Mouse (Mus musculus) stomach, embryonic 14.5 days (tissue): ENCODE results near the gene Ptch2. TPM values are rescaled to one million over a fixed set of nuclear protein-coding genes. Genes with fewer than 3 reads are reported as not detected.

Source experiments
- ATAC-seq: fragments of 200-750 bp; cut with Nextera tagmentation; 2 replicates; pipeline ENCODE4 v1.8.0; 2017; ENCODE audit warnings: low read depth, moderate TSS enrichment; ENCODE audit not compliant: insufficient number of reproducible peaks, insufficient read depth, low FRiP score
- H3K27ac ChIP-seq: fragments of 300-500 bp; sonication (generic); 2 replicates; pipeline ENCODE4 v1.5.1; 2014; ENCODE audit warnings: mild to moderate bottlenecking, low read length, moderate library complexity, mixed read lengths
- H3K27me3 ChIP-seq: fragments of 300-500 bp; sonication (generic); 2 replicates; pipeline ENCODE4 v1.6.1; 2014; ENCODE audit warnings: low read length, control low read depth, mixed read lengths; ENCODE audit not compliant: control insufficient read depth, insufficient read depth
- H3K36me3 ChIP-seq: fragments of 300-500 bp; sonication (generic); 2 replicates; pipeline ENCODE4 v1.6.1; 2014; ENCODE audit warnings: mild to moderate bottlenecking, control low read depth, low read length, moderate library complexity, mixed read lengths; ENCODE audit not compliant: control insufficient read depth, insufficient read depth
- H3K4me1 ChIP-seq: fragments of 300-500 bp; sonication (generic); 2 replicates; pipeline ENCODE4 v1.6.1; 2014; ENCODE audit warnings: low read length, control low read depth, mixed read lengths; ENCODE audit not compliant: control insufficient read depth, insufficient read depth
- H3K4me2 ChIP-seq: fragments of 300-500 bp; sonication (generic); replicated peaks from 2 replicates; pipeline ENCODE4 v1.6.1; 2014; ENCODE audit warnings: low read depth, low read length, control low read depth
- H3K4me3 ChIP-seq: fragments of 300-500 bp; sonication (generic); 2 replicates; pipeline ENCODE4 v1.5.1; 2014; ENCODE audit warnings: low read depth, low read length, control low read depth
- H3K9ac ChIP-seq: fragments of 300-500 bp; sonication (generic); replicated peaks from 2 replicates; pipeline ENCODE4 v1.6.1; 2014; ENCODE audit warnings: low read depth, mild to moderate bottlenecking, control low read depth, low read length, moderate library complexity, mixed read lengths
- H3K9me3 ChIP-seq: fragments of 300-500 bp; sonication (generic); 2 replicates; pipeline ENCODE4 v1.6.1; 2016; ENCODE audit warnings: low read depth, low read length, control low read depth; ENCODE audit not compliant: control insufficient read depth
- WGBS: fragments of 180-500 bp; shearing (Covaris S2); extraction: QIAGEN DNeasy Blood & Tissue Kit; methylation state at CpG from one replicate; pipeline ENCODE4 v1.1.7; 2014; 5-methylcytosine and 5-hydroxymethylcytosine counted together
- microRNA-seq: library from miRNA; unstranded; fragments of <30 nt; microRNA quantifications from one replicate; pipeline ENCODE4, GENCODE M21; 2016
- polyA plus RNA-seq: library from polyadenylated mRNA; unstranded; fragments of >200 nt; fragmentation: Nextera tagmentation; extraction: Ambion mirVana; gene quantifications from 2 replicates; pipeline ENCODE4 v1.2.1, GENCODE M21; 2014

Gene Ptch2
- polyA plus RNA-seq, 1 experiment from 2014 or later = 9.8 TPM

- H3K27me3 ChIP-seq = no peaks in the 10 kb centered on the region
- peak; percentile 91 for ATAC-seq
- peak within 1 kb of the TSS; percentile 63 for H3K4me2 ChIP-seq
- H3K4me3 ChIP-seq = peak within 1 kb of the TSS; percentile 97
- under 1% methylated on average over 52 of the region's 52 CpGs for WGBS
- H3K4me1 ChIP-seq = peaks cover 14% of the 10 kb centered on the region; the same call in 1 of the 2 replicates
- no peaks in the 10 kb centered on the region for H3K9me3 ChIP-seq
- peak within 1 kb of the TSS; percentile 99 for H3K9ac ChIP-seq
- H3K27ac ChIP-seq = peak within 1 kb of the TSS; percentile 95
- peaks cover 48% of the 10 kb centered on the region for H3K36me3 ChIP-seq
These were observed 60.0 kb downstream of the Ptch2 start, which contains the start of gene Rps8 for GRCm38 (mm10) chr4:117155792-117156355. Rps8 (minus strand) TSS chr4:117156243.

- no peaks in the 10 kb centered on the region for H3K9me3 ChIP-seq
- no peak overlapping the region for H3K9ac ChIP-seq
- H3K36me3 ChIP-seq = peaks cover 49% of the 10 kb centered on the region
- ATAC-seq = no peak
- H3K4me1 ChIP-seq = peaks cover 14% of the 10 kb centered on the region; the same call in 1 of the 2 replicates
- H3K27ac ChIP-seq = no peak overlapping the region
- 22% methylated on average over 6 of the region's 6 CpGs for WGBS
- H3K4me2 ChIP-seq = peak overlapping the region; percentile 63; the same call in 1 of the 2 replicates
- H3K27me3 ChIP-seq = no peaks in the 10 kb centered on the region
- peak overlapping the region; percentile 97 for H3K4me3 ChIP-seq
These were observed 60.5 kb downstream of the Ptch2 start for GRCm38 (mm10) chr4:117156372-117156771.

- Histone ChIP-seq H3K9me3 (no peaks in the 10 kb centered on the region), H3K36me3 (peaks cover 40% of the 10 kb centered on the region)
- ATAC-seq = no peak
These were observed 63.8 kb downstream of the Ptch2 start for GRCm38 (mm10) chr4:117159666-117160065.

GRCm38 (mm10) chr4:117161183-117161582 lies 65.3 kb downstream of the Ptch2 start:
- Histone ChIP-seq H3K27me3 (no peaks in the 10 kb centered on the region), H3K4me2 (no peak overlapping the region), H3K9me3 (no peaks in the 10 kb centered on the region), H3K36me3 (peaks cover 56% of the 10 kb centered on the region), H3K4me3 (no peak overlapping the region), H3K27ac (no peak overlapping the region), H3K4me1 (no peaks in the 10 kb centered on the region), H3K9ac (no peak overlapping the region)
- 69% methylated on average over 4 of the region's 4 CpGs for WGBS
- no peak for ATAC-seq

More at GRCm38 (mm10) chr4:117159666-117160065, 63.8 kb downstream of the Ptch2 start:
- WGBS = 81% methylated on average over 10 of the region's 10 CpGs
- H3K9ac ChIP-seq = no peak overlapping the region
- no peak overlapping the region for H3K27ac ChIP-seq
- no peak overlapping the region for H3K4me3 ChIP-seq
- no peaks in the 10 kb centered on the region for H3K27me3 ChIP-seq
- no peaks in the 10 kb centered on the region for H3K4me1 ChIP-seq
- H3K4me2 ChIP-seq = no peak overlapping the region

Small RNA genes within 50 kb of the gene (microRNA-seq; reads per million reads assigned to microRNA genes)
- not detected for gene Gm22398

Other genes with a start within 250 kb of the Ptch2 start
- gene Zswim5, start 218.7 kb upstream of the Ptch2 start, polyA plus RNA-seq = 0.49 and 0.69 TPM in 2 replicates
- 76.1 and 85.2 TPM in 2 replicates for gene Urod, start 101.7 kb upstream of the Ptch2 start, polyA plus RNA-seq
- gene Hectd3, start 100.8 kb upstream of the Ptch2 start, polyA plus RNA-seq = 5.6 and 5.9 TPM in 2 replicates
- 43.7 and 47.4 TPM in 2 replicates for gene Eif2b3, start 76.7 kb upstream of the Ptch2 start, polyA plus RNA-seq
- gene Btbd19, start 29.6 kb downstream of the Ptch2 start, polyA plus RNA-seq = 6.7 and 8.5 TPM in 2 replicates
- not detected in 2 replicates for gene Tctex1d4, start 30.7 kb downstream of the Ptch2 start, polyA plus RNA-seq
- 2.6 and 3.8 TPM in 2 replicates for gene Plk3, start 37.9 kb downstream of the Ptch2 start, polyA plus RNA-seq
- 1,401 and 1,488 TPM in 2 replicates for gene Rps8, start 60.2 kb downstream of the Ptch2 start, polyA plus RNA-seq
- 54.5 and 55.0 TPM in 2 replicates for gene Kif2c, start 86.6 kb downstream of the Ptch2 start, polyA plus RNA-seq
- 18.9 and 19.4 TPM in 2 replicates for gene Tmem53, start 155.9 kb downstream of the Ptch2 start, polyA plus RNA-seq
- 0.30 and 1.3 TPM in 2 replicates for gene Armh1, start 156.1 kb downstream of the Ptch2 start, polyA plus RNA-seq